Mouse (Mus musculus): ENCODE data around the gene 5730596B20Rik. TPM values are rescaled to one million over a fixed set of nuclear protein-coding genes. Genes with fewer than 3 reads are reported as not detected.

5730596B20Rik gene
- polyA plus RNA-seq (2016; fragmentation: Nextera tagmentation; extraction: Ambion mirVana) = 0.91 and 0.98 TPM in 2 replicates

- Histone ChIP-seq H3K4me1 (replicated peaks) (peaks cover 87% of the 10 kb centered on the region), H3K4me2 (peak within 1 kb of the TSS; percentile 89), H3K9ac (replicated peaks) (peak within 1 kb of the TSS; percentile 37), H3K27me3 (peaks cover 68% of the 10 kb centered on the region), H3K4me3 (replicated peaks) (peak within 1 kb of the TSS; percentile 51), H3K36me3 (0 out of 2 replicates have a peak, but pooled peaks cover 9% of the 10 kb centered on the region), H3K27ac (peak within 1 kb of the TSS; percentile 50; the same call in 1 of the 2 replicates), H3K9me3 (no peaks in the 10 kb centered on the region)
- WGBS = 2% methylated on average over 36 of the region's 36 CpGs
- ATAC-seq (ENCODE audit: insufficient number of reproducible peaks, insufficient read depth, low FRiP score, low TSS enrichment, low read depth) = no peak
Observed at GRCm38 (mm10) chr6:52177061-52177735, at the start of gene 5730596B20Rik. 5730596B20Rik (plus strand) TSS chr6:52177498.

- WGBS = 65% methylated on average over 9 of the region's 9 CpGs
Observed at GRCm38 (mm10) chr6:52137841-52138535, 39.3 kb upstream of the 5730596B20Rik start.

GRCm38 (mm10) chr6:52138576-52138975 is 38.7 kb upstream of the 5730596B20Rik start:
- Histone ChIP-seq H3K9ac (replicated peaks) (no peak overlapping the region), H3K4me2 (no peak overlapping the region), H3K27ac (no peak overlapping the region), H3K4me1 (replicated peaks) (peaks cover 7% of the 10 kb centered on the region; the same call in 1 of the 2 replicates), H3K36me3 (no peaks in the 10 kb centered on the region), H3K4me3 (replicated peaks) (no peak overlapping the region), H3K27me3 (no peaks in the 10 kb centered on the region), H3K9me3 (no peaks in the 10 kb centered on the region)
- no peak for ATAC-seq (ENCODE audit: insufficient number of reproducible peaks, insufficient read depth, low FRiP score, low TSS enrichment, low read depth)
- 59% methylated on average over 10 of the region's 10 CpGs for WGBS

More at GRCm38 (mm10) chr6:52137841-52138535, 39.3 kb upstream of the 5730596B20Rik start:
- H3K9me3 ChIP-seq = no peaks in the 10 kb centered on the region
- H3K36me3 ChIP-seq = no peaks in the 10 kb centered on the region
- no peak overlapping the region for H3K4me2 ChIP-seq
- H3K4me1 ChIP-seq (replicated peaks) = peaks cover 7% of the 10 kb centered on the region; the same call in 1 of the 2 replicates
- H3K27me3 ChIP-seq = no peaks in the 10 kb centered on the region
- H3K9ac ChIP-seq (replicated peaks) = no peak overlapping the region
- no peak overlapping the region for H3K27ac ChIP-seq
- H3K4me3 ChIP-seq (replicated peaks) = no peak overlapping the region
- ATAC-seq (ENCODE audit: insufficient number of reproducible peaks, insufficient read depth, low FRiP score, low TSS enrichment, low read depth) = no peak

- Histone ChIP-seq H3K9ac (replicated peaks) (no peak overlapping the region), H3K27ac (no peak overlapping the region), H3K27me3 (no peaks in the 10 kb centered on the region), H3K4me2 (no peak overlapping the region), H3K9me3 (no peaks in the 10 kb centered on the region), H3K36me3 (no peaks in the 10 kb centered on the region), H3K4me1 (replicated peaks) (peaks cover 7% of the 10 kb centered on the region; the same call in 1 of the 2 replicates), H3K4me3 (replicated peaks) (no peak overlapping the region)
- no peak for ATAC-seq (ENCODE audit: insufficient number of reproducible peaks, insufficient read depth, low FRiP score, low TSS enrichment, low read depth)
- WGBS = 80% methylated on average over 5 of the region's 5 CpGs
Observed at GRCm38 (mm10) chr6:52139115-52139514, 38.2 kb upstream of the 5730596B20Rik start.

GRCm38 (mm10) chr6:52150401-52150966 is 26.8 kb upstream of the 5730596B20Rik start:
- Histone ChIP-seq H3K9ac (replicated peaks) (no peak overlapping the region), H3K4me3 (replicated peaks) (no peak overlapping the region; the same call in 1 of the 2 replicates), H3K4me1 (replicated peaks) (peaks cover 8% of the 10 kb centered on the region), H3K27ac (no peak overlapping the region), H3K36me3 (no peaks in the 10 kb centered on the region), H3K4me2 (peak overlapping the region; percentile 29), H3K27me3 (peaks cover 69% of the 10 kb centered on the region), H3K9me3 (no peaks in the 10 kb centered on the region)
- ATAC-seq (ENCODE audit: insufficient number of reproducible peaks, insufficient read depth, low FRiP score, low TSS enrichment, low read depth) = peak; percentile 63; the same call in 1 of the 2 replicates
- 3% methylated on average over 16 of the region's 16 CpGs for WGBS

- Histone ChIP-seq H3K9ac (replicated peaks) (no peak overlapping the region), H3K4me1 (replicated peaks) (peaks cover 8% of the 10 kb centered on the region), H3K4me3 (replicated peaks) (no peak overlapping the region), H3K9me3 (no peaks in the 10 kb centered on the region), H3K4me2 (no peak overlapping the region), H3K27me3 (peaks cover 76% of the 10 kb centered on the region), H3K27ac (no peak overlapping the region), H3K36me3 (no peaks in the 10 kb centered on the region)
- no peak for ATAC-seq (ENCODE audit: insufficient number of reproducible peaks, insufficient read depth, low FRiP score, low TSS enrichment, low read depth)
- WGBS = 24% methylated on average over 4 of the region's 4 CpGs
Observed at GRCm38 (mm10) chr6:52151571-52151970, 25.7 kb upstream of the 5730596B20Rik start.

- no peak for ATAC-seq (ENCODE audit: insufficient number of reproducible peaks, insufficient read depth, low FRiP score, low TSS enrichment, low read depth)
- Histone ChIP-seq H3K4me2 (no peak overlapping the region), H3K4me1 (replicated peaks) (peaks cover 8% of the 10 kb centered on the region), H3K4me3 (replicated peaks) (no peak overlapping the region), H3K9ac (replicated peaks) (no peak overlapping the region), H3K9me3 (no peaks in the 10 kb centered on the region), H3K27ac (no peak overlapping the region), H3K27me3 (peaks cover 79% of the 10 kb centered on the region), H3K36me3 (no peaks in the 10 kb centered on the region)
- WGBS = 15% methylated on average over 16 of the region's 16 CpGs
Observed at GRCm38 (mm10) chr6:52152226-52153193, 24.8 kb upstream of the 5730596B20Rik start.

GRCm38 (mm10) chr6:52153270-52153669 is 24.0 kb upstream of the 5730596B20Rik start:
- Histone ChIP-seq H3K9ac (replicated peaks) (no peak overlapping the region), H3K27ac (no peak overlapping the region), H3K9me3 (no peaks in the 10 kb centered on the region), H3K4me1 (replicated peaks) (peaks cover 8% of the 10 kb centered on the region), H3K4me2 (no peak overlapping the region), H3K27me3 (peaks cover 86% of the 10 kb centered on the region), H3K4me3 (replicated peaks) (no peak overlapping the region), H3K36me3 (no peaks in the 10 kb centered on the region)
- WGBS = 3% methylated on average over 6 of the region's 6 CpGs
- no peak for ATAC-seq (ENCODE audit: insufficient number of reproducible peaks, insufficient read depth, low FRiP score, low TSS enrichment, low read depth)

- WGBS = 18% methylated on average over 5 of the region's 5 CpGs
- Histone ChIP-seq H3K36me3 (no peaks in the 10 kb centered on the region), H3K9ac (replicated peaks) (no peak overlapping the region), H3K4me2 (no peak overlapping the region), H3K27me3 (peaks cover 90% of the 10 kb centered on the region), H3K27ac (no peak overlapping the region), H3K4me3 (replicated peaks) (no peak overlapping the region), H3K9me3 (no peaks in the 10 kb centered on the region), H3K4me1 (replicated peaks) (peaks cover 10% of the 10 kb centered on the region)
- no peak for ATAC-seq (ENCODE audit: insufficient number of reproducible peaks, insufficient read depth, low FRiP score, low TSS enrichment, low read depth)
Observed at GRCm38 (mm10) chr6:52154044-52154443, 23.3 kb upstream of the 5730596B20Rik start.

- Histone ChIP-seq H3K27me3 (peaks cover 91% of the 10 kb centered on the region), H3K9ac (replicated peaks) (no peak overlapping the region), H3K27ac (no peak overlapping the region), H3K9me3 (no peaks in the 10 kb centered on the region), H3K4me2 (no peak overlapping the region), H3K4me3 (replicated peaks) (no peak overlapping the region), H3K36me3 (no peaks in the 10 kb centered on the region), H3K4me1 (replicated peaks) (peaks cover 21% of the 10 kb centered on the region)
- no peak for ATAC-seq (ENCODE audit: insufficient number of reproducible peaks, insufficient read depth, low FRiP score, low TSS enrichment, low read depth)
- 58% methylated on average over 3 of the region's 3 CpGs for WGBS
Observed at GRCm38 (mm10) chr6:52155471-52155870, 21.8 kb upstream of the 5730596B20Rik start.
